Mouse (Mus musculus) olfactory bulb, adult 2 months (tissue): ENCODE data around the gene Perp.

ENCODE experiments used
- CTCF ChIP-seq: fragments of 200-500 bp; IDR thresholded peaks from 2 replicates; pipeline ENCODE4 v1.5.1; 2012; ENCODE audit warnings: low read depth, mild to moderate bottlenecking, low read length, moderate library complexity; ENCODE audit not compliant: insufficient read depth
- POLR2A ChIP-seq: fragments of 200-500 bp; IDR thresholded peaks from 2 replicates; pipeline ENCODE4 v1.6.1; 2012; ENCODE audit warnings: mild to moderate bottlenecking, low read depth, low read length, moderate library complexity; ENCODE audit not compliant: insufficient read depth

DNA sequence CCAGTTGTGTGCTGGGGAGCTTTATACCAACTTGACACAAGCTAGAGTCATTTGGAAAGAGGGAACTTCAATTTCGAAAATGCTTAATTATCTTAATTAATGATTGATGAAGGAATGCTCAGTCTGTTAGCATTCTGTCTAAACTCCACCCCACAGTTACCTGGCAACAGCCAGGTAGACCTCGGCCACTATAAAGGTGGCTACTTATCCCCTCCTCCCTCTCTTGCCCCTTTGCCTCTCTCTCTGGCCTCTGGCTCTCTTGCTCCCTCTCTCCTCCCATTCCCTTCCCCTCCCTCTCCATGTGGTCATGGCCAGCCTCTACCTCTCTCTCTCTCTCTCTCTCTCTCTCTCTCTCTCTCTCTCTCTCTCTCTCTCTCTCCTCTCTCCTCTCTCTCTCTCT, 10.4 kb upstream of the Perp start:
- no peak for TF ChIP-seq CTCF
- no peak for TF ChIP-seq POLR2A
